Mouse (Mus musculus) ovary, postnatal 36 days (tissue): Measurements from ENCODE around the gene Cep112.

Source experiments
- DNase-seq: peaks from one replicate; pipeline ENCODE4 v3.0.0; 2022; ENCODE audit warnings: low spot score, mixed read lengths

Cep112 gene

GRCm38 (mm10) chr11:108877520-108877919 is 452.5 kb downstream of the Cep112 start:
- no peak for DNase-seq

DNA sequence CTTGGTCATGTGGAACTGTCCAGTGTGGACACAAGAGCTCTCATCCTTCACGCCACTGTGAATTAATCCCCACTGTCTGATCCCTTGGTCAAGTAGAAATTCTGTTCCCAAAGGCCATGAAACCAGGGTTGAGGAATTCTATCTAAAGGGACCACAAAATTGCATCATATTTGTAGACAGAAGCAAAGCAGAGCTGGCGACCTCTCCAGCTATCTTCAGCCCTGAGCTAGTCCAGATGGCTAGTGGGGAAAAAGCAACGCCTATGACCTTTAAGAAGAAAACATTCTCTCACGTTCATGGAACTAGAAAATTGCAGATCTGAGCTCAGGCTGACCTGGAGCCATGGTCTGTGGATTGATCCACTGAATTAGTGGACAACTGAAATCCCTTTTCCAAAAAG is 455.6 kb downstream of the Cep112 start:
- DNase-seq, result no peak

DNA sequence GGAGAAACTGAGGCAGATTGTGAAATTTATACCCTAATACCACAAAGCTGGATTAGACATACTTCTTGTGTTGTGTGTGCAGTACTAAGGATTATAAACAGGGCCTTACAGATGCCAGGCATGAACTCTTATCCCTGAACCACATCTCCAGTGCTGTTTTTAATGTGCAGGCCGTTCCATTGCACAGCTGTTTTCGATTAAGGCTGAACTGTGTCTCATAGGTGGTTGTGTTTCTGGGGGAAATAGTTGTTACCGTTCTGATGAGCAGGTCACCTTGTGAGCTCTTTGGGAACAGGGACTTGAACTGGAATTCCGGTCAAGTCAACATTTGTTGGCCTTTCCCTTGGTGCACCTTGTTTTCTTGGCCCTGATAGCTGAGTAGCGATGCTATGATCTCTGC is 456.7 kb downstream of the Cep112 start:
- no peak for DNase-seq

GRCm38 (mm10) chr11:108885276-108885896 is 460.4 kb downstream of the Cep112 start:
- DNase-seq, result no peak

DNA sequence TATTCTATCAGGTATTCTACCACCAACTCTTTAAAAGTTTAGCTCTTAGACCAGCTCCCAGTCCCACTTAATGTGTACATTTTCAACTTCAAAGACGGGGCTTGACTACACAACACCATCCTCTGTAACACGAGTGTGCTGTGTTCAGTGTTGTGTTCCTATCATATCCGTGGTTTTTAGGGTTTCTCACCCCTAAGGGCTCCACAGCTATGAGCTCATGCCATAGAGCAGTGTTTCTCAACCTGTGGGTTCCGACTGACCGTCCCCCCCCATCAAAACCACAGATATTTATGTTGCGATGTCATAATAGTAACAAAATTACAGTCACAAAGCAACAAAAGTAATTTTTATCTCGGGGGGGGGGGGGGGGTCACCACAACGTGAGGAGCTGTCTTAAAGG is 461.1 kb downstream of the Cep112 start:
- DNase-seq, result no peak

DNA sequence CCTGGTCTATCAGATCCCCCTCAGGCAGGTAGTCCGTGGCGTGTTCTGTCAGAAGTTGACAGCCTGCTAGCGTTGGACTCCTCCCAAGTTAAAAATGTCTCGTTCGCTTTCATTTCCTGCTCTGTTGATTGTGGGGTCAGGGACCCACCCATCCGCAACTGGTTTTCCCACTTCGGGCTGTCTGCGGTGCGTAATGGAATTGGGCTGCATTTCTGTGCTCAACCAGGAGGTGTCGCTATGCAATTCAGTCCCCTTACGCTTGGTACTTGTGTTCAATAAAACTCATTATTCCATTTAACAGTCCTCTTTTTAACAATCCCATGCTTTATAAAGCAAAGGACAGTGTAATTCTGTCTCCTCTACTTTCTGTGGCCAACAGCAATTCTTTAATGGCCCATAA is 464.1 kb downstream of the Cep112 start:
- no peak for DNase-seq

- no peak for DNase-seq
Measured at GRCm38 (mm10) chr11:108890544-108890943, 465.6 kb downstream of the Cep112 start.

DNA sequence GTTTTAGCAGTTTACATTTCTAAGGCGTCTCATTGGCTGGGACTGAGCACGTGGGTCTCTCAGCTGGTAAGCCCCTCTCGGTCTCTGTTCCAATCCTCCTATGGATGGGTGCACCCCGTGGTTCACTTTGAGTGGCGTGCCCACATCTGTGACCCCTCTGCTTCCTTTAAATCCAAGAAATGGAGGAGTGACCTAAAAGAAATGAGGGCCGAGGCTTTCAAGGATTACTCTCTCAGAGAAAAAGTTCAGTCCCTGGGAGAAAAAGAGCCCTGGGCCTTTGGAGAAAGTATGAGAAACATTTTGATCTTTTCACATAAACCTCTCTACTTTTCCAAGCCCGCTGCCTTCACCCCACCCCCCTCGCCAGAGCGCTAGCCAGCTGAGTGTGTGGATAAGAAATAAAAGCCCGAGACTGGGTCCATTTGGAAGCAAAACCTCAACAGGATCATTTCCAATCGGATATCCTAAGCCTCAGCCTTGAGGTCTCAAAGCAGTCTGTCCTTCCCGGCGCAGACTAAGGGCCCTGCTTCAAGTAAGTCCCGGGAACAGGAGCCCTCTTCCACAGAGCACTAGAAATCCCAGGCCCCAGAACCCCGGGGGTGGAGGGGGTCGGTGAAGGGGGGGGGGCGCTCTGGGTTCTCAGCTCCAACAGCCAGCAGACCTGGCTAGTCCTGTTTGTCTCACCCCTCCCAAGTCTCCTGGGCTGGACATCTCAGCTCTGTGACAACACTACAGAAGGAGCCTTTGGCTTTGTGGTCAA is 466.3 kb downstream of the Cep112 start:
- DNase-seq, result peak; percentile 53

- DNase-seq, result no peak
Measured at GRCm38 (mm10) chr11:108891871-108892380, 466.9 kb downstream of the Cep112 start.

DNA sequence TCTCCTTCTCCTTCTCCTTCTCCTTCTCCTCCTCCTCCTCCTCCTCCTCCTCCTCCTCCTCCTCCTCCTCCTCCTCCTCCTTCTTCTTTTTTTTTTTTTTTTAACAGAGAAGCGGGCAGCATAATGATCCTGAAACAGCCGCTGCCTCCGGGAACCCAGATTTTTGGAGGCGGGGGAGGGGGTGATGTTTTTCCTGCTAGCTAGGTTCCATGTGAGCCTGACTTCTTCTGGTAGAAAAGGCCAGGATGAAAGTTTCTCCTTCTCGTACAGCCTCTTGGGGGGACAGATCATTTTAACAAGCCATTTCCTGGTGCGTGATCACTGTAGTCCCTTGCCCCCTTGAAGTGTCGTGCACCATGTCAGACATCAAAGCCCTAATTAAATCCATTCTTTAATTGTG is 467.4 kb downstream of the Cep112 start:
- no peak for DNase-seq

DNA sequence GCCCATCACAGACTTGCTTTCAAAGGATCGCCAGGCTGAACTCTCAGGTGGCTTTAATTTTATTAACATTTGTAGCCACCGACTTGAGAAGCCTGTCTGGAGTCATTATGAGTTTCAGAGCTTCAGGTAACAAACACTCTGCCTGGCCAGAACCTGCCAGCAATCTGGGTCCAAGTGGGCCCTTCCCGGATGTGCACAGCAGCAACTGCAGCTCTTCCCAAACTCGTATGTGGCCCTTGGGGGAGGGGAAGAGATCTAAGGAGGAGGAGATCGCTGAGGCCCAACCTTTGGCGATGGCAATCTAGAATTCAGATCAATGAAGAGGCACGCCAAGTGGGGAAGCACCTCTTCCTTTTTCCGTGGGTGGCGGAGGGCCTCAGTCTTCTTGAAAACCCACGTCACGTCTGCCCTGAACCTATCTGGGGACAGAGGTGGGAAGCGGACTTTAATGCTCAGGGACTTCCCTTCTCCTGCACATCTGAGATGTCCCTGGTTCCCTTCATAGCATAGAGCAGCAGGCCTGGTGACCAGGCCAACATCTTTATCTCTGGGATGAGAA is 468.3 kb downstream of the Cep112 start:
- DNase-seq, result no peak

DNA sequence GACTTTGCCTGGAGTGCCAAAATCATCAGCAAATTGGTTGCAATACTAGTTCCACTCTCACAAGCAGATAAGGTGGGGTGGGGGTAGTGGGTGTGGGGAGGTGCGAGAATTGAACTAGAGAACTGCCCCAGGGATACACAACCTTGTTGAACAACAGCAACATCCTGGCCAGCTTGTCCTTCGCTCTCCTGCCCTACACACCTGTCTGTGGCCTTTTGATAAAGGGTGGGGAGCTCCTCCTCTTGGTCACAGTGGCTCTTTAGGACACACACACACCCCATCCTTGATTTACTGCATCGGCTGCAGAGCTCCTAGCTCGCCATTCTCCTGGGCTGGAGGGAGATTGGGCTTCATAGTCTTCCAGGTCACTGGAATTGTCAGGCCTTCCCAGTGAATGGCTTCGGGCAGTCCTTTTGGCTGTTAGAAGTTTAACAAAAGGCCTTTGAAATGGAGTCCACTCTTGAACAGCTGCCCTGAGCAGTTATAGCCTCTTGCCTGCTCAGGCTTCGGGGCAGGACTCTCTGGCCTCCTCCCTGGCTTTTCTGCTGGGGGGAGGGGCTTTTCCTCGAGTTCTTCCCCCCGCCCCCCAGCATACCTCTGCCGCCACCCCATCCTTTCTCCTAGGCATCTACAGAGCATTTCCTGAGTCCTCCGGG is 469.0 kb downstream of the Cep112 start:
- no peak for DNase-seq

DNA sequence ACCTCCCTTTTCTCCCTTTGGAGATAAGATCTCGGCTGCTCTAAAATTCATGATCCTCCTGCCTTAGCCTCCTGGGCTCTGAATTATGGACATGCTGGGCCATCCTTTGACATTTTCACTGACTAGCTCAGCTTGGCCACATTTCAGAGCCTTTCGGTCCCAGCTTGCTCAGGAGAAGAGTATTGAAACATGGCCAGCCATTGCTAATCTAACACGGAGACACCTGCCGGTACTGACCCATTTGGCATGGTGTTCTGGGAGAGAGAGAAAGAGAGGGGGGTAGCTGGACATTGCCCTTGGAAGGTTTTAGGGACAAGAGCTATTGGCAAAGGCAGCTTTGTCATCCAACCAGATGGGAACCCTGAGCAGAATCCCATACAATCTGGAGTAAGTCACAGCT is 472.0 kb downstream of the Cep112 start:
- no peak for DNase-seq

DNA sequence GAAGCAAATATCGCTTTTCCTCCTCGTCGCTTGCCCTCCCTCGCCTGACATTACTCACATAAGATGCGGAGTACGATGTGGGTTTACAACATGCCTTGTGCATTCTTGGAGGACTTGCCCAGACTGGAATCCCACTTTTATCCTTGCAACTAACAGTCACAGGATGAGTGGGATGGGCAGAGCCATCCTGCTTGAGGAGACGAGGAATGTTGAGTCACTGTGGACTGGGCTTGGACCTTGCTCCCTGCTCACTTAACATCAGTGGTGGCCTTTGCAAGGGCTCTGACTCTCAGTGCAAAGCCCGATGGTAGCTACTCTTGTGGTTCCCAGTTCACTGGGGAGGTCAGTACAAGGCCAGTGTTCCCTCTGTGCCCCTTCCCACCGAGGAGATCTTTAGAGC is 473.1 kb downstream of the Cep112 start:
- no peak for DNase-seq

GRCm38 (mm10) chr11:108898483-108898882 is 473.5 kb downstream of the Cep112 start:
- DNase-seq, result no peak

DNA sequence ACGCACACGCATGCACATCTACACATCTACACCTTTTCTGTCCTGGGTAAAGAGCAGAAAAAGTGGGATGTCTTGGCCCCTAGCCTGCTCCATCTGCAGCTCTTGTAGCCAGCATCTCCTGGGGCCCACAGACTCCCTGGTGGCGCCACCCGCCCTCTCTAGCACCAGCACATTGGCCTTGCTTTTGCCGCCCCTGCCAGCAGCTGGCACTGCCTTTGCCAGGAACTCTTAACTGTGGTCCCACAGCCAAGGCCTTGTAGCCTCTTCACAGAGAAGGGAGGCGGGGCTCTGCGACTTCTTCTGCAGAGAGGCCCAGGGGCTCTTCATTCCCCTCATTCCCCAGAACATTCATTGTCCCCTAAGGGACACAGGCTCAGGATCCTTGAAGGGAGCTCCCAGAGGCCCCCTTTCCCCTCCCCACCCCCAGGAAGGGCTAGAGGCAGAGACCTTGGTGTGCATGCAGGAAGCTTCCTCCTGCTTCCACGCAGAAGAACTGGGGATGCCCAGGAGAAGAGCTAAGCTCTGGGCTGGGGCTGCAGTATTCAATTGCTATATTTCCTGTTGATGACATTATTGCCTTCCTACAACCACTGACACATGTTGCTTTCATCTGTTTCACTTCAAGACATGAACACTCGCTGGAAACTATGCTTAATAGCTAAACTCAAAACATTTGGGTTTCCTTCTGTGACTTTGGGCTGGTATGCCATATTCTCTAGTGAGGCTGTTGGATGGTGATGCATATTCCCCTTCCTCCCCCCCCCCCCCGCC is 475.9 kb downstream of the Cep112 start:
- DNase-seq, result peak; percentile 73

DNA sequence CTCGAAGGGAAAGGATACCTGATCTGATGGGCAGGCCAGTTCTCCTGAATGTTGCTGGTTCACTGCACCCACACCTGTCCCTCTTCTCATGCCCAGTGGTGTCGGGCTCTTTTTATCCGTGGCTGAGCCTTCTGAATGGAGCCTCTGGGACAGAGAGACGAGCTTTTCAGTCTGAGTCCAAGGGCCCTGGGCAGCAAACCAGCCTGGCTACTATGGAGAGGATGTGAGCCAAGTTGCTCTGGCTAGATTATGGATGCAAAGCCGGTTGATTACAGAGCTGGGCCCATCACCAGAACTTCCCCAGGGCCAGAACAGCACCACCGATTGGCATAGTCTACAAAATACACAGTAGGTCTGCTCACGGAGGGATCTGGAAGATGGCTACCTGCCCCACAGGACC is 476.7 kb downstream of the Cep112 start:
- DNase-seq, result no peak

DNA sequence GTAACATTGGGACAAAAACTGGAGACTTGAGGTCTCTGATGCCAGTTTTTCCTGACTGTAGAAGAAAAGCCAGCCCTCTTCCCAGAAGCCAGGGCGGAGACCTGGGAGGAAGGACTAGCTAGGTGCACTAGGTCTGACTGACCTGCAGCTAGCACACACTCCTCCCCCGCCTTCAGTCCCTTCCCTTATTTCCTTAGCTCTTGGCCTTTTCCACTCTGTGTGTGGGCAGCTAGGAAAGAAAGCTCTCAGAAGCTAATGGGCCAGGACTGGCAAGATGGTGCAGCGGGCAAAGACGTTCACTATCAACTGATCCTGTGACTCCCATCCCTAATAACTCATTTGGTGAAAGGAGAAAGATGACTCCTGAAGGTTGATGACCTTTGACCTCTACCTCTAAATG is 477.3 kb downstream of the Cep112 start:
- DNase-seq, result no peak

DNA sequence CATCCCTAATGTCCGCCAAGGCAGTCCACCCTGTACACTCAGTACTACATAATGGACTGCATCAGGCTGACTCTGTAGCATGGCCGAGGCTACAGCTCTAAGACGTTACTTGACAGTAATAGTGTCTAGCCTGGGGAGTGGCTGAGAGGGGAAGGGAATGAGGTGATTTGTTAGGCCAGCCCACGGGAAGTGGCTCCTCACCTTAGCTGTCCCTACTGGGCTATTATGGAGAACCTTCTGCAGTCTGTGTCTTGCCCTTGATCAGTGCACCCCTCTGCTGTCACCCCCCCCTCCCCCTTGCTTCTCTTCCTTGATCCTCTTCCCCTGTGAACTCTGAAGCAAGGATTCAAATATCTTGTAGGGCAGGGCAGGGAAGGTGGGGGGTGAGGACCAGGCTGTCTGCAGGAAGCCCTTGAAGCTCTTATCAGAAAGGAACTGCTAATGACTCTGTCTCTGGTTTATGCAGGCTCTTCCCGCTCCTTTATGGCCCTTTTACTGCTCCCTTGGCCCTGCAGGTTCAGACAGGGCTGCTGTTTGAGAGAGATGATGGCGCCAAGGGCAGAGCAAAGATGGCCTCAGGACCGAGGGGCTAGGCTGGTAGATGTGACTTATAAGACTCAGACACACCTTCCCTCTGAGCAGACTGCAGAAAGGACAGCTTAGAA is 481.7 kb downstream of the Cep112 start:
- DNase-seq, result no peak

- DNase-seq, result no peak
Measured at GRCm38 (mm10) chr11:108909396-108910195, 484.6 kb downstream of the Cep112 start.
